Mouse (Mus musculus) layer of hippocampus, adult 2 months (tissue): ENCODE measurements around the gene Hist1h2bh. TPM values are rescaled to one million over a fixed set of nuclear protein-coding genes. Genes with fewer than 3 reads are reported as not detected.
A peak's percentile ranks its signal among the peaks of the same experiment; 100 is the strongest.

ENCODE experiments used
- DNase-seq, 2 experiments: peaks; one replicate each; pipeline ENCODE4 v3.0.0; 2022; ENCODE audit warnings: low spot score in 2 of 2
- H3K27ac ChIP-seq: fragments of 200-600 bp; 2 replicates; pipeline ENCODE4 v1.8.1; 2022
- H3K4me3 ChIP-seq: fragments of 200-600 bp; 2 replicates; pipeline ENCODE4 v1.8.1; 2022; ENCODE audit warnings: mild to moderate bottlenecking
- CTCF ChIP-seq: fragments of 200-600 bp; conservative IDR thresholded peaks from 2 replicates; pipeline ENCODE4 v1.8.1; 2022; ENCODE audit warnings: antibody characterized with exemption, mild to moderate bottlenecking, moderate library complexity
- total RNA-seq, 2 experiments: library from RNA; stranded (reverse); gene quantifications; 2 replicates each; pipeline ENCODE4 v1.2.3; 2021

Hist1h2bh gene
- total RNA-seq, 2 experiments from 2014 or later = 0.39 to 1.2 TPM

- no peak overlapping the region for H3K27ac ChIP-seq
- no peak for TF ChIP-seq CTCF
- DNase-seq = no peak
- H3K4me3 ChIP-seq = peak overlapping the region; percentile 68
Measured at GRCm38 (mm10) chr13:23529480-23530165, 13.6 kb downstream of the Hist1h2bh start.

- Histone ChIP-seq H3K4me3 (no peak overlapping the region), H3K27ac (no peak overlapping the region)
- no peak for DNase-seq
- no peak for TF ChIP-seq CTCF
Measured at GRCm38 (mm10) chr13:23529005-23529404, 14.2 kb downstream of the Hist1h2bh start.

- peak; percentile 91 to 97 for DNase-seq
- TF ChIP-seq CTCF = no peak
- H3K27ac ChIP-seq = peak overlapping the region; percentile 64
Measured at GRCm38 (mm10) chr13:23526312-23526711, 16.9 kb downstream of the Hist1h2bh start.

DNA sequence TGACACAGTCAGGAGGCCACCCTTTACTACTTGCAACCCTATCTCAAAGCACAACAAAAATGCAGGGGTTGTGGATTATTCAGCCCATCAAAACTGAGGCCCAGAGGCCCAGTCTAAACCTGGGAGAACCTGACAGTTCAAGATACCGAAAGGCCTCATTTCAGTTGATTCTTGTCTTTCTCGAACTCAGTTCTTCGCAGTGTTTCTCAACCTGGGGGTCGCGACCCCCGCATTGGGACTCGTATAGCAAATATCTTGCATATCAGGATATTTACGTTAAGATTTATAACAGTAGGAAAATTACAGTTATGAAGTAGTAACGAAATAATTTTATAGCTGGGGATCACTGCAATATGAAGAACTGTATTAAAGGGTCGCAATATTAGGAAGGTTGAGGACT lies 17.3 kb downstream of the Hist1h2bh start:
- Histone ChIP-seq H3K27ac (no peak overlapping the region), H3K4me3 (peak overlapping the region; percentile 67)
- no peak for TF ChIP-seq CTCF
- no peak for DNase-seq

More at GRCm38 (mm10) chr13:23526312-23526711, 16.9 kb downstream of the Hist1h2bh start:
- peak overlapping the region; percentile 67 for H3K4me3 ChIP-seq

DNA sequence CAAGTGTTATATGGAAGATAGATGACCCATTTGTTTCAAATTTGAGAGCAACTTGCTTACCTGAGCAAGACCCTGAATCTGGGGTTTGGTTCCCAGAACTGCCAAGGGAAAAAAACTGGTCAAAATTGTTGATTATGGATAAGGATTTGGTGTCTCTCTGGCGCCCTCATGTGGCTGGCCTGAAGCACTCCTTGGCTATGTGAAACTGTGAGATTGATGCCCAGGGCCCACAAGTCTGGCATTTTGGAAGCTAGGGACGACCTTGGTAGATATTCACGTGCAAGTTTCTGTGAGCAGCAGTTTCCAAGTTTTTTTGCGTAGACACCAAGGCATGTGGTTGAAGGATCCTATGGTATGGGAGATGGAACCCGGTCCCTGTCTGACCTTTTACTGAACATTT lies 18.5 kb downstream of the Hist1h2bh start:
- peak; percentile 99 for TF ChIP-seq CTCF
- peak; percentile 73 to 87 for DNase-seq
- H3K27ac ChIP-seq = no peak overlapping the region
- no peak overlapping the region for H3K4me3 ChIP-seq

GRCm38 (mm10) chr13:23523976-23524375 lies 19.2 kb downstream of the Hist1h2bh start:
- DNase-seq = no peak
- no peak for TF ChIP-seq CTCF
- Histone ChIP-seq H3K27ac (no peak overlapping the region), H3K4me3 (no peak overlapping the region)

DNA sequence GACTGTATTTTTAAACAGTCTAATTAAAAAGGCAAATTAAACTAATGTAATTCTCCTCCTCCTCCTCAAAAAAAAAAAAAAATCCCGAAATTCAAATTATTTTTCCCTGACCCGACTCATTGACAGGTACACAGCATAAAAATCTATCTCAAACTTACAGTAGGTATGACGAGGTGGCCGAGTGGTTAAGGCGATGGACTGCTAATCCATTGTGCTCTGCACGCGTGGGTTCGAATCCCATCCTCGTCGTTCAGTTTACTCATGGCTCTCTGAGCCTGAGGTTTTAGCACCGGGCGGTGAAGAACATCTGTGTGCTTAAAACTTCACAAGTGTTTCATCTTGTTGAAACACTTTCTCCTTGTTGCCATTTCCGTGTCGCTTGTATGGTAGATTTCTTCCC lies 21.5 kb downstream of the Hist1h2bh start:
- H3K4me3 ChIP-seq = peak overlapping the region; percentile 15; the same call in 1 of the 2 replicates
- H3K27ac ChIP-seq = no peak overlapping the region

DNA sequence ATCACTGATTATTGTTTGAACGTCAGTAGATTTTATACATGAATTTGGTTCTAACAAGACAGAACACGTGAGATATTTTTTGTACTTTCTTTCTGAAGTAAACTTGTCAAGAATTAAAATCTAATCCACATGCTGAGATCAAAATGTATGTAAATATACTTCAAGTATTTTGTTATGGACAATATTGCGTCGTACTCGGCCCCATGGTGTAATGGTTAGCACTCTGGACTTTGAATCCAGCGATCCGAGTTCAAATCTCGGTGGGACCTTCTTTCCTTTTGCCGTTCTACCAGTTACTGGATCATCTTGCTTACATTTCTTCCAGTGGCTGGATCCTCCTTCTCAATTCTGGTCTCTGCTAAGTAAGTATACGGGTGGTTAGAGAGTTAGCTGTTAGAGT lies 23.8 kb downstream of the Hist1h2bh start:
- no peak for TF ChIP-seq CTCF
- Histone ChIP-seq H3K4me3 (peak overlapping the region; percentile 58), H3K27ac (peak overlapping the region; percentile 28; the same call in 1 of the 2 replicates)
- peak; percentile 83 to 86 for DNase-seq

More for the DNA sequence above, 21.5 kb downstream of the Hist1h2bh start:
- peak; percentile 72 for DNase-seq
- no peak for TF ChIP-seq CTCF

- Histone ChIP-seq H3K27ac (peak overlapping the region; percentile 28; the same call in 1 of the 2 replicates), H3K4me3 (peak overlapping the region; percentile 58)
- DNase-seq = peak; percentile 80 to 82
- no peak for TF ChIP-seq CTCF
Measured at GRCm38 (mm10) chr13:23518885-23519284, 24.3 kb downstream of the Hist1h2bh start.

- TF ChIP-seq CTCF = no peak
- no peak overlapping the region for H3K27ac ChIP-seq
- no peak for DNase-seq
- peak overlapping the region; percentile 58 for H3K4me3 ChIP-seq
Measured at GRCm38 (mm10) chr13:23518295-23518603, 24.9 kb downstream of the Hist1h2bh start.

DNA sequence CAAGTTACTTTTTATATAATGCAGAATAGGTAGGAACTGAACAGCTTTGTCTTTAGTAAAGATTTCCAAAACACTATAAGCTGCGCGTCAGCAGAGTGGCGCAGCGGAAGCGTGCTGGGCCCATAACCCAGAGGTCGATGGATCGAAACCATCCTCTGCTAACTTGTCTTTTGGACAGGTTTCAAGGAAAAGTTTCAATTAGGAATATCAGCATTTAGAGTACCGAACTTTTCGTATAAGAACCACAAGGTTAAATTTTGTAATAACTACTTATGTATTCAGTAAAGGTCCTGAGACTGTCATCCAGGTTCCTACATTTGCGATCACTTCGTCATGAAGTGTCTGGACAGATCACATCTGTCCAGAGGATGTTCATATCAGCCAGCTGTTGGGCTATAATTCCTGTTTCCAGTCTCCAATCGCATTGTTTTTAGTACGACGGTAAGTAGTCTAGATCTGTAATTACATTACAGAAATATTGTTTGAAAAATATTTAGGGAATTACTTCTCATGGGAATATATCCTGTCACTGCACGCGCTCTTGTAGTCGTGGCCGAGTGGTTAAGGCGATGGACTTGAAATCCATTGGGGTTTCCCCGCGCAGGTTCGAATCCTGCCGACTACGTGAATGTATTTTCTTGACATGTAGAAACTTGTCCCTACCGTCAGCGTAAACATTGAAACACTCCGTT lies 25.4 kb downstream of the Hist1h2bh start:
- TF ChIP-seq CTCF = no peak
- Histone ChIP-seq H3K4me3 (peak overlapping the region; percentile 58), H3K27ac (peak overlapping the region; percentile 71)
- peak; percentile 90 for DNase-seq

GRCm38 (mm10) chr13:23516822-23517602 lies 26.2 kb downstream of the Hist1h2bh start:
- Histone ChIP-seq H3K4me3 (peak overlapping the region; percentile 58), H3K27ac (peak overlapping the region; percentile 71)
- peak; percentile 55 to 80 for DNase-seq
- TF ChIP-seq CTCF = no peak

DNA sequence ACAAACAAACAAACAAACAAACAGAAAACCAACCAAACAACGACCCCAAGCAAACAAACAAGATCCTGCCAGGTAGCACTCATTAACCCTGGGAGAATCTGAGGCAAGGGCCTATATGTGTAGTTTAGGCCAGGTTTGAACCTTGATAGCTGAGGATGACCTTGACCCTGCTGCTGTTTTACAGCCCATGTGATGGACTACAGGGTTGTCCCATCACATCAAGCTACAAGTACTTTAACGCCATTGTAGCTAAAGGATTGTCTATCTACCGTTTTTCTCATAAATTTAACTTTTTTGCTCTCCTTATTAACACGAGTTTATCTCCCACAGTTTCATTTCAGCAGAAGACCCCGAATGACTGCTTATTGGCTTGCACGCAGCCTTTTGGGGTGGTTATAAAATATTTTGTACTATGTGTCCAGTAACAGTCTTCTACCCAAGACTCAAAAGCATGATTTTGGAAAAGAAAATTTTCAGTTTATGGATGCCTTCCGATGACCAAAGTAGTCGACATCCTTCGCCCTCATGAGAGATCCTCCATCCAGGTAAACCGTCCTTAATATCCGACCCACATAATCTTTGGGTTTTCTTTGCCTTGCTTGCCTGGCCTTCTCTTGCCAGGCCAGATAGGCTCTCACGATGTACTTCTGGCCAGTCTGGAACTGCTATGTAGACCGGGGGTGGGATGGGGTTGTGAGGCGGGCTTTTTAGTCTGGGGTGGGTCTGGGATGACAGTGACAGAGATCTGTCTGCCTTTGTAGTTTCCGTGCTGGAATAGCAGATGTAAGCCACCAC lies 27.2 kb downstream of the Hist1h2bh start:
- DNase-seq = no peak
- TF ChIP-seq CTCF = no peak
- H3K4me3 ChIP-seq = peak overlapping the region; percentile 58
- H3K27ac ChIP-seq = no peak overlapping the region
